Mouse (Mus musculus) heart, embryonic 16.5 days (tissue): ENCODE results near the gene Wipf1. TPM values are rescaled to one million over a fixed set of nuclear protein-coding genes. Genes with fewer than 3 reads are reported as not detected.
A peak's percentile ranks its signal among the peaks of the same experiment; 100 is the strongest.
"Not testable (repeated sequence)": the region's sequence is repeated elsewhere in the genome, so short reads cannot be mapped to it uniquely, and the experiment has no call there.

Source experiments
- ATAC-seq: fragments of 200-750 bp; cut with Nextera tagmentation; replicated peaks from 2 replicates; pipeline ENCODE4 v1.8.0; 2017; ENCODE audit warnings: moderate number of reproducible peaks; ENCODE audit not compliant: insufficient read depth, low FRiP score; ENCODE audit errors: extremely low read depth
- H3K27ac ChIP-seq: fragments of 300-500 bp; sonication (generic); 2 replicates; pipeline ENCODE4 v1.5.1; 2014; ENCODE audit warnings: mild to moderate bottlenecking, low read length, control low read depth, moderate library complexity
- H3K27me3 ChIP-seq: fragments of 300-500 bp; sonication (generic); 2 replicates; pipeline ENCODE4 v1.6.1; 2014; ENCODE audit warnings: low read length, mixed read lengths; ENCODE audit not compliant: control insufficient read depth, insufficient read depth
- H3K36me3 ChIP-seq: fragments of 300-500 bp; sonication (generic); 2 replicates; pipeline ENCODE4 v1.6.1; 2014; ENCODE audit not compliant: control insufficient read depth, insufficient read depth
- H3K4me1 ChIP-seq: fragments of 300-500 bp; sonication (generic); 2 replicates; pipeline ENCODE4 v1.6.1; 2014; ENCODE audit warnings: low read length, mixed read lengths; ENCODE audit not compliant: control insufficient read depth, insufficient read depth
- H3K4me2 ChIP-seq: fragments of 300-500 bp; sonication (generic); 2 replicates; pipeline ENCODE4 v1.6.1; 2014; ENCODE audit warnings: low read depth, mild to moderate bottlenecking, control low read depth, low read length
- H3K4me3 ChIP-seq: fragments of 300-500 bp; sonication (generic); 2 replicates; pipeline ENCODE4 v1.5.1; 2014; ENCODE audit warnings: mild to moderate bottlenecking, control low read depth, low read length
- H3K9ac ChIP-seq: fragments of 300-500 bp; sonication (generic); 2 replicates; pipeline ENCODE4 v1.6.1; 2014; ENCODE audit warnings: low read length, control low read depth
- H3K9me3 ChIP-seq: fragments of 300-500 bp; sonication (generic); replicated peaks from 2 replicates; pipeline ENCODE4 v1.6.1; 2016; ENCODE audit warnings: low read length; ENCODE audit not compliant: control insufficient read depth
- WGBS: fragments of 180-500 bp; shearing (Covaris S2); extraction: QIAGEN DNeasy Blood & Tissue Kit; methylation state at CpG from one replicate; pipeline ENCODE4 v1.1.7; 2014; 5-methylcytosine and 5-hydroxymethylcytosine counted together
- polyA plus RNA-seq: library from polyadenylated mRNA; unstranded; fragments of >200 nt; fragmentation: Nextera tagmentation; extraction: Ambion mirVana; gene quantifications from 2 replicates; pipeline ENCODE4 v1.2.1, GENCODE M21; 2015

The Wipf1 gene
- polyA plus RNA-seq, 1 experiment from 2014 or later, result 7.4 TPM

DNA sequence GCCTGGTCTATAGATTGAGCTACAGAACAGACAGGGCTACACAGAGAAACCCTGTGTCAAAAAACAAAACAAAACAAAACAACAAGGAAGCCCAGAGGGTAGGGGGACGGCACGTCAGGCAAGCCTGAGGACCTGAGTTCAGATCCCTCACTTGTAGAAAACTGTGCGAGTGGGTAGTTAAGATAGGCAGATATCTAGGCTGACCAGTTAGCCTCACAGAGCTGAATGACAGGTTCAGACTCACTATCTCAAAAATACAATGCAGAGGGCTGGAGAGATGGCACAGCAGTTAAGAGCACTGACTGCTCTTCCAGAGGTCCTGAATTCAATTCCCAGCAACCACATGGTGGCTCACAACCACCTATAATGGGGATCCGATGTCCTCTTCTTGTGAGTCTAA lies 23.2 kb downstream of the Wipf1 start:
- not testable (repeated sequence) for H3K9ac ChIP-seq, H3K9me3 ChIP-seq, H3K36me3 ChIP-seq, H3K4me3 ChIP-seq, ATAC-seq, H3K27ac ChIP-seq, H3K27me3 ChIP-seq, H3K4me2 ChIP-seq
- peaks cover 13% of the 10 kb centered on the region for H3K4me1 ChIP-seq
- WGBS, result 89% methylated on average over 4 of the region's 4 CpGs

GRCm38 (mm10) chr2:73502863-73503429 lies 26.6 kb downstream of the Wipf1 start:
- 71% methylated on average over 10 of the region's 10 CpGs for WGBS
- no peak overlapping the region for H3K4me3 ChIP-seq
- H3K9me3 ChIP-seq, result no peaks in the 10 kb centered on the region
- no peak overlapping the region for H3K4me2 ChIP-seq
- no peaks in the 10 kb centered on the region for H3K36me3 ChIP-seq
- ATAC-seq, result peak; percentile 77
- no peaks in the 10 kb centered on the region for H3K27me3 ChIP-seq
- H3K27ac ChIP-seq, result peak overlapping the region; percentile 35
- no peak overlapping the region for H3K9ac ChIP-seq
- H3K4me1 ChIP-seq, result no peaks in the 10 kb centered on the region; the same call in 1 of the 2 replicates

DNA sequence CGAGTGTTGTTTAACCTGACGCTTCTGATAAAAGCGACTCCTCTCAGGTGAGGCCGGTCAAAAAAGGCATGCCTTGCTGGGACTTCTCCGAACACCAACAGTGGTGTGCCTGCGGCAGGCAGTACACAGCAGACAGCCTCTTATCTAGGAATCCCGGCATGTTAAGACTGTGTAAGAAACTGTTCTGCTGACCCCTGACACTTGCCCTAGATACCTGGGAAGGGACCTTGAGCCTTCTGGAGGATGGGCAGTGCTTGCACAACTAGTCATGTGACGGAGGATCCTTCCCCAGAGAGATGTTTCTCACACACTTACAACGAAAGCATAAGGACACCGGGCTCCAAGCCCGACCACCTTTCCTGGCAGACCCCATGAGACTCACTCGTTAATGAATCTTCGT lies 28.7 kb downstream of the Wipf1 start:
- ATAC-seq, result no peak
- no peaks in the 10 kb centered on the region for H3K36me3 ChIP-seq
- no peak overlapping the region for H3K9ac ChIP-seq
- no peaks in the 10 kb centered on the region for H3K9me3 ChIP-seq
- H3K4me1 ChIP-seq, result peaks cover 6% of the 10 kb centered on the region
- no peak overlapping the region for H3K4me3 ChIP-seq
- no peak overlapping the region for H3K4me2 ChIP-seq
- H3K27ac ChIP-seq, result no peak overlapping the region
- H3K27me3 ChIP-seq, result no peaks in the 10 kb centered on the region
- WGBS, result 52% methylated on average over 13 of the region's 13 CpGs

DNA sequence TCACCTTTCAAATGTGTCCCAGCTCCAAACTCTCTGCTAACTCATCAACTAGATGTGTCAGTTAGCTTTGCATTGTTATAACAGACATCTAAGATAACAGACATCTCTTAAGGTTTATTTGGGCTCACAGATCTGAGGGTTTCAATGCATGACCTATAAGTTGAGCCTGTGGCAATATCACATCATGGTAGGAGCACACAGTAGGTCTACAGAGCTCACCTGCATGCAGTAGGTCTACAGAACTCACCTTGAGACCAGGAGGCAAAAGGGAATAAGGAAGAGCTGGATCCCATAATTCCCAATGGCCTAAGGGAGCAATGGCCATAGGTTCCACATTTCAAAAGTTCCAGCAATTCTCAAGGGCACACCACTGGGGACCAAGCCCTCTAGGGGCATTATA lies 31.2 kb downstream of the Wipf1 start:
- Histone ChIP-seq H3K9ac (no peak overlapping the region), H3K4me2 (no peak overlapping the region), H3K4me1 (peaks cover 10% of the 10 kb centered on the region), H3K4me3 (no peak overlapping the region), H3K9me3 (no peaks in the 10 kb centered on the region), H3K27ac (no peak overlapping the region), H3K27me3 (no peaks in the 10 kb centered on the region), H3K36me3 (no peaks in the 10 kb centered on the region)
- ATAC-seq, result no peak

DNA sequence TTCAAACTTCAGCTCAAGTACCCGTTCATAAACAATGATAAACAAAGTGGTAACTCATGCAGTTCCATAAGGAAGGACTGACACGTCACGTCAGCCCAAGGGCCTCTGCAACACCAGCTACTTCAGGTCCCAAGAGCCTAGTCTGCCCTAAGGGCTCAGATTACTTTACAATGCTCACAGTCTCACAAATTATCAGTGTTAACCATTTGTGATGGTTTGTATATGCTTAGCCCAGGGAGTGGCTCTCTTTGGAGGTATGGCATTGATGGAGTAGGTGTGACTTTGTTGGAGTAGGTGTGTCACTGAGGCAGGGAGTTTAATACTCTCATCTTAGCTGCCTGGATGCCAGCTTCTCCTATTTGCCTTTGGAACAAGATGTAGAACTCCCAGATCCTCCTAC lies 32.0 kb downstream of the Wipf1 start:
- Histone ChIP-seq H3K4me3 (no peak overlapping the region), H3K9me3 (no peaks in the 10 kb centered on the region), H3K27me3 (no peaks in the 10 kb centered on the region), H3K27ac (no peak overlapping the region), H3K9ac (no peak overlapping the region), H3K4me2 (no peak overlapping the region), H3K36me3 (no peaks in the 10 kb centered on the region), H3K4me1 (peaks cover 10% of the 10 kb centered on the region)
- WGBS, result 56% methylated on average over 3 of the region's 3 CpGs
- ATAC-seq, result no peak

- 84% methylated on average over 9 of the region's 9 CpGs for WGBS
- H3K27ac ChIP-seq, result no peak overlapping the region
Observed at GRCm38 (mm10) chr2:73496944-73497343, 32.6 kb downstream of the Wipf1 start.

GRCm38 (mm10) chr2:73496329-73496685 lies 33.2 kb downstream of the Wipf1 start:
- H3K4me3 ChIP-seq, result no peak overlapping the region; the same call in 1 of the 2 replicates
- no peak; the same call in 1 of the 2 replicates for ATAC-seq
- peaks cover 19% of the 10 kb centered on the region for H3K4me1 ChIP-seq
- peak overlapping the region; percentile 72 for H3K27ac ChIP-seq
- no peaks in the 10 kb centered on the region for H3K9me3 ChIP-seq
- H3K27me3 ChIP-seq, result no peaks in the 10 kb centered on the region
- no peak overlapping the region for H3K9ac ChIP-seq
- H3K4me2 ChIP-seq, result peak overlapping the region; percentile 35; the same call in 1 of the 2 replicates
- 46% methylated on average over 4 of the region's 4 CpGs for WGBS
- no peaks in the 10 kb centered on the region for H3K36me3 ChIP-seq

More at GRCm38 (mm10) chr2:73496944-73497343, 32.6 kb downstream of the Wipf1 start:
- ATAC-seq, result no peak
- Histone ChIP-seq H3K27me3 (no peaks in the 10 kb centered on the region), H3K4me2 (no peak overlapping the region), H3K36me3 (no peaks in the 10 kb centered on the region), H3K4me1 (peaks cover 12% of the 10 kb centered on the region), H3K4me3 (no peak overlapping the region), H3K9me3 (no peaks in the 10 kb centered on the region), H3K9ac (no peak overlapping the region)

DNA sequence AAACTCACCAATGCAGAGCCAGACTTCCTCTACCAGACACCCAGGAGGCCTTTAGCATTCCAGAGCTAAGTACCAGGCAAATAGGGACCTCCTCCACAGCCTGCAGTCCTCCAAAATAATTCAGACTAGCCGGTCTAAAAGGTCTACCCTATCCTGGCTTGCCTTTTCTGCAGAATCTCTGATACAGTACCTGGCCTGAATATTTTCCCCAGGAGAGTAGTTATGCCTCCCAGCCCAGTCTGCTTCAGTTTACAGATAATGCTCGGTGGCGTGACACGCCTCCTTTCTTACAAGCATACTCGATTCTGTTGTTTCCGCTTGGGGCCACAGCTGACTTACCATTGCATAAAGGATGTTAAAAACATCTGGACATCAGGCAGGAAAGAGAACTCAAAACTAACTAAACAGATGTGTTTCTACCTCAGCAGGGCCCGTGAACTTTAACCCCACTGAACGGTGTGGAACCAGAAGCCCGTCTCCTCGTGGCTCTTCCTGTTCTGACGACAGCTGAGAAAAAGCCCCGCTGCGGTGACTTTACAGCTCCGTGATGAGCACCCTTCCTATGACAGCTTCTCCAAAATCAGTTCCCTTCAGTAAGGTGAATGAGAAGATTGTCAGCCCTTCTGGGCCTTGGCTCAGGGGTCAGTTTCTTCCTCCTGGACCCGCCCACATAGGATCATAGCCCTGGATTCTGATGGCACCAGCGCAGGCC lies 33.8 kb downstream of the Wipf1 start:
- H3K27ac ChIP-seq, result peak overlapping the region; percentile 72
- H3K36me3 ChIP-seq, result no peaks in the 10 kb centered on the region
- no peaks in the 10 kb centered on the region for H3K9me3 ChIP-seq
- WGBS, result 42% methylated on average over 16 of the region's 16 CpGs
- peaks cover 23% of the 10 kb centered on the region for H3K4me1 ChIP-seq
- H3K9ac ChIP-seq, result 0 out of 2 replicates have a peak overlapping the region, but pooled peaks have one; percentile 7
- H3K27me3 ChIP-seq, result no peaks in the 10 kb centered on the region
- peak overlapping the region; percentile 35 for H3K4me2 ChIP-seq
- ATAC-seq, result peak; percentile 53; the same call in 1 of the 2 replicates
- no peak overlapping the region; the same call in 1 of the 2 replicates for H3K4me3 ChIP-seq

DNA sequence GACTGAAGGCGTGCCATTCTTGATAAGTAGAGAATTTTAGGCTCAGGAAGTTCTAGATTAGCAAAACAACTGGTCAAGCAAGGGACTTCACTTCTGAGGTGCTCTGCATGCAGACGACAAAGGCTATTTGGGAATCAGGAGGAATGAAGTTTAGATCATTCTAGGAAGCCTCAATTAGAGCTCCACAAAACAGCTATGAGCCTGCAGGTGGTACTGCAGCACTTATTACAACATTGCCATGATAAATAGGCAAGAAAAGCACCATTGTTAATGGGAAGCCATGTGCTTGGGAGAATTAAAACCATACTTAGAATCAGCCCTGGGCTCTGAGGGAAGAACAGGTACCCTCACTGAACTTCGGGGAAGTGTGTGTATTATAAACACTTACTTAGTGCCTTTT lies 36.0 kb downstream of the Wipf1 start:
- Histone ChIP-seq H3K4me1 (peaks cover 27% of the 10 kb centered on the region), H3K27ac (no peak overlapping the region), H3K9ac (no peak overlapping the region), H3K36me3 (no peaks in the 10 kb centered on the region), H3K27me3 (no peaks in the 10 kb centered on the region), H3K4me3 (no peak overlapping the region), H3K9me3 (no peaks in the 10 kb centered on the region), H3K4me2 (no peak overlapping the region)
- 45% methylated on average over 3 of the region's 3 CpGs for WGBS
- no peak for ATAC-seq
